Mouse (Mus musculus): ENCODE results near the gene Dpp4. TPM values are rescaled to one million over a fixed set of nuclear protein-coding genes. Genes with fewer than 3 reads are reported as not detected.
A peak's percentile ranks its signal among the peaks of the same experiment; 100 is the strongest.

The Dpp4 gene
- total RNA-seq, 2 experiments from 2014 or later, result 0.54 to 0.66 TPM

DNA sequence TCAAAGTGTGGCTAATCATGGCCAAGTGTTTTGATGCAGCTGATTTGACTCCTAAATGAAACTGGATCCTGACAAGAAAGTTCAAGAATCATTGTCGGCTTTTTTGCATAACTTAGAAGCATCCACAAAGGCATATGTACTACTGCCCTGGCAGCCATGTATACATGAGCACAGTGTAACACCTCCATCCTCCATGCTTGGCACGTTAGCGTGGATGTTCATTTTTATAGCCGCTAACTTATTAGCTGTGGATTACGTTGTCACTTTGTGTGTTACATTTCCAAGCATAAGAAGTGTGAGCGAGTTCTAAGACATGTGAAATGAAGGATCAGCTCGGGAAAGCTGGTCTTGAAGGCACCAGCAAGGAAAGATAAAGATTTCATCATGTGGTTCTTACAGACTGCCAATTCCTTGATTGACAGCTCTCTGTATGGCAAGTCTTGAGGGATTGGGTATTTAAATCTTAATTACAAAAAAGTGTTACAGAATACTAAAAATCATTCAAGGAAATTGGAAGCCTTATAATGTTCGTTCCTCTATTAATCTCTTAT, 19.3 kb upstream of the Dpp4 start:
- Histone ChIP-seq H3K4me3 (no peak overlapping the region), H3K27ac (no peak overlapping the region)
- DNase-seq (ENCODE audit: low spot score in 2 of 2), result no peak
- no peak for TF ChIP-seq CTCF (conservative IDR thresholded peaks at IDR 0.05)

DNA sequence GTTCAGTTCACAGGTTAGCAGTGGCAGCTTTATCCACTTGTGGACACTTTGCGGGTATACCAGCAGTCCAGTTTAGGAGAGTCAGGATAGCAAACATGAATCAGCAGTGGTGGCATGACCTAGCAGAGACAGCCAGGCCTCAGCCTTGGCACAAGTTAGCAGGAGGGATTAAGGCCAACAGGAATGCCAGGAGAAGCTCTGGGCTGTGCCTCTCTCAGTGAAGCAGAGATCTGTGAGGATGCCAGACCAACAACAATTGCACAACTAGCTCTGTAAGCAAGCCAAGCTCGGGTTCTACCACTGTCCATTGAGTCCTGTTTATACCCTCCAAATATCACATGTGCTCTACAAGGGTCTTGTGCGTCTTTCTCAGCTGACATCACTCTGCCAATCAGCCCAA, 13.9 kb upstream of the Dpp4 start:
- TF ChIP-seq CTCF (conservative IDR thresholded peaks at IDR 0.05), result no peak
- Histone ChIP-seq H3K27ac (no peak overlapping the region), H3K4me3 (no peak overlapping the region)
- DNase-seq (ENCODE audit: low spot score in 2 of 2), result no peak

DNA sequence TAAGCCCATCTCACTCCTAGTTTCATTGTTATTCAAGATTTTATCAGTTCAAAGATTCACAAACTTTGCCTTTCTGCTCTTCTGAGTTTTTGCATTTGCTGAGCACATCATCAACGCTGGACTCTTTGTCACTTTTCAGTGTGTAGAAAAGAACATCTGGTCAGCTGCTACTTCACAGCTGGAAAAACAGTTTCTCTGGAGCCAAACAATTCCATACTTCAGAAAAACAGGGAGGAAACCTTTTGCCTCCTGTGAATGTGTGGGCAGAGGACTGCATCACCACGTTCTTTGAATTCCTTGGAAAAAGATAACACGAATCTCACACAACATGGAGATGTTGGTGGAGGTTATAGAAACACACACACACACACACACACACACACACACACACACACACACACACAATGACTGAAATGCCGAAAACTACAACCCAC, 11.3 kb upstream of the Dpp4 start:
- Histone ChIP-seq H3K4me3 (no peak overlapping the region), H3K27ac (no peak overlapping the region)
- DNase-seq (ENCODE audit: low spot score in 2 of 2), result no peak
- TF ChIP-seq CTCF (conservative IDR thresholded peaks at IDR 0.05), result no peak

DNA sequence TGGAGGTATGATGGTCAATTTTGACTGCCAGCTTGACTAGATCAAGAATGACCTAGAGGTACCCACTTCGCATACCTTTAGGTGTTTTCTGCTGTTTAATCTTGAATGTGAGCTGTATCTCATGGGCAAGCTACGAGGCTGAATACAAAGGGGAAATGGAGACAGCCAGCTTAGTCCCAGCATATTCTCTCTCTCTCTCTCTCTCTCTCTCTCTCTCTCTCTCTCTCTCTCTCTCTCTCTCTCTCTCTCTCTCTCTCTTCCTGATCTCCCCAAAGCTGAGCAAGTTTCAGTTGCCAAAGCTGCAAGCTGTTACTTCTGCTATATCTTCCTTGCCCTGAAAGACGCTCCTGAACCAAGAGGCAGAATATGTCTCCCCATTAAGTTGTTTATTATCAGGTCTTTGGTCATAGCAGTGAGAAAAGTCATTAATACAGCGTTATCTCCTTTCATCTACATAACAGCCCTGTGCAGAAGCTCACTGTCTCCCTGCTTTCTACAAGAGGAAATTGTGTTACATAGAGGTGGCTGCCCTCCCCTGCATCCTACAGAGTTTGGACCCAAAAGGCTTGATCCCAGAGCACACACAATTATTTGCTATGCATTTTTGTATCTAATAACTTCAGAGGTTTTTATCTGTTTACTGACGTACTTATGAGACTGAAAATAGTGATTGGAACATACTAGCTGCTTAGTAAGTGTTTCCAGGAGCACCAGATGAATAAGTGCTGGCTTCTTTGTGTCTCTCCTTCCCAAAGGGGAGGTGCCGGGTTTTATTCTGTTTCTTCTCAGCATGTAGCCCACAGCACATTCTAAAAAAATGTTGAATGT, 10.7 kb upstream of the Dpp4 start:
- no peak overlapping the region for H3K4me3 ChIP-seq
- no peak for DNase-seq (ENCODE audit: low spot score in 2 of 2)
- H3K27ac ChIP-seq, result no peak overlapping the region
- no peak for TF ChIP-seq CTCF (conservative IDR thresholded peaks at IDR 0.05)

DNA sequence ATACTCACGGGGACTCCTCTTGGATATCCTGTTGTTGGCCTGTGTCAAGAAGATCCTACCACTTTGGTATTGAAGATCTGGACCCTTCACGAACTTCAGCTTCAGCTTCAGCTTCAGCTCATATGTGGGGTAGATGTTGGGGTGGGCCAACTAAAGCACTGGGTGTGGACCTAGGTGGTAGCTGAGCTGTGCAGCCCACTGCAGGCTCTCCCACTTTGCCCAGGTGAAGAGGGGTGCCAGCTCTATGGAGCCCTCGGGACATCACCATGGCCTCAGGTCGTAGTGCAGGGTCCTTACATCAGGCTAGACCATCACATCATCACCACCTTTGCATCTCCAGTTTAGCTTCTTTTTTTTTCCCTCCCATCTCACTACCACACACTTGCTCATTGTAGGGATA, 9.2 kb upstream of the Dpp4 start:
- no peak overlapping the region for H3K27ac ChIP-seq
- no peak for DNase-seq (ENCODE audit: low spot score in 2 of 2)
- TF ChIP-seq CTCF (conservative IDR thresholded peaks at IDR 0.05), result no peak
- H3K4me3 ChIP-seq, result no peak overlapping the region

DNA sequence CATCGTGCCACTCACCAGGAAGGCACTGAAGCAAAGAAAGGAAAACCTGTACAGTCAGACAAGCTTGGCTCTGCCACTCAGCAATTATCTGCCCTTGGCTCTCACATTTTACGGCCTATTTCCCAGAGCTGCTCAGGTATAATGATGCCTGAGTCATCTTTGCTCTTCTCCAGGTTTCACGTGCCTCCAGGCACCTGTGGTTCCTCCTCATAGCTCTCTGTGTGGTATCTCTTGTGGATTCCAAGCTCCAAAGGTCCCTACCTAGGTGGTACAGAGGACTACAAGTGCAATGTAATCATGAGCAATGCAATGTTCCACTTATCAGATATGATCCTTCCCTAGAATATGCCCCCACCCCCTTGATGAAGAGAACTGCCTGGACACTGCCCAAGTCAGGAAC, 8.0 kb upstream of the Dpp4 start:
- no peak for DNase-seq (ENCODE audit: low spot score in 2 of 2)
- TF ChIP-seq CTCF (conservative IDR thresholded peaks at IDR 0.05), result no peak
- H3K4me3 ChIP-seq, result no peak overlapping the region
- no peak overlapping the region for H3K27ac ChIP-seq

DNA sequence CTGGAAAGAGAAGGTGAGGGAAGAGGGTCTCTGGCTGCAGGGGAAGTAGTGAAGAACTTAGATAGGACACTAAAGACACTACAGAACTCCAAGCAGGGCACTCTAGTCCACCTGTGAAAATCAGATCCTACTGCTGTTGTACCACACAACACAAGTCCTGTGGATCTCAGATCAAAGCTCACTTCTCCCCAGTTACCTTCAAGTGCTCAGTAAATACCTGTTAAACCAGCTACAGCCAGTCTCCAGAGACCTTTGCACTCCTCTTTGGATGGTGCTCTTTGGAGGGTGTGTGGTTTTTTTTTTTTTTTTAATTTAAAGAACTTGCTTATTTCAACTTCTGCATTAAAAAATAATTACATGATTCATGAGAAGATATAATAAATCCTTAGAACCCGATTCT, 5.2 kb upstream of the Dpp4 start:
- no peak for TF ChIP-seq CTCF (conservative IDR thresholded peaks at IDR 0.05)
- no peak for DNase-seq (ENCODE audit: low spot score in 2 of 2)
- no peak overlapping the region for H3K4me3 ChIP-seq
- no peak overlapping the region for H3K27ac ChIP-seq

DNA sequence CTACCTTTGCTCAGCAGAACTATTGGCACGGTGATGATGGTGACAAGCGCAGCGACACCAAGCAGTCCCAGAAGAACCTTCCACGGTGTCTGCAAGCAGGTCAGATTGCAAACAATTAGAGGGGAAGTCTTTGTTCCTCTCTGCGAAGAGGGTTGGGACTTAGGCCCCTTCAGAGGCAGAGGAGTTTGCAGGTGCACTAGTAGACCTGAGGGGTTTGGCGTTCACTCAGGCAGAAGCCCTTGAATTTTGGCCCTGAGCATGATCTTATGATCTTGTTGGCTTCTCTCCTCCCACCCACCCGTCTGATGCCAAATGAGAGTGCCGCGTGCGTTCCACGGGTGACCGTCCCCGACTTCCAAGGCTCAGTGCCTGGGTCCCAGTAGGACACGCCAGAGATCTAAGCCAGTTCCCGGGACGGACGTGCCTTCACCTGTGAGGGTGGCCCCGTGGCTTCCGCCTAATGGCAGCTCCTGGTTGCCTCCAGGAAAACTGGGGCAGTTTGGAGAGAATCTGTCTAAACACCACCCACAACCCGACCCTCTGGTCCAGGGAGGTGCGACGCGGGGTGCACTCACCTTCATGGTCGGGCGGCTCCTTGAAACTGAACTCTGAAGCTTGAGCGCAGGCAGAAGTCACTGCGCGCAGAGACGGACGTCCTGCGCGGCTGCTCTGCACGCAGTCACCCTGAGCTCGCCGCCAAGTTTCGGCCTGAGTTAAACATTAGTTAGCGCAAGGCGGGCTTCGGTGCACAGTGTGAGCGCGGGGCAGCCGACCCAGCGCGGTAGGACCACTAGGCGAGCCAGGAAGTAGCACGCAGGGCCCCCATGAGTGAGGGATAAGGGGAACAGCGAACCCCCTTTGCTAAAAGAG, 585 bp downstream of the Dpp4 start:
- Histone ChIP-seq H3K27ac (no peak overlapping the region), H3K4me3 (peak overlapping the region; percentile 43)
- DNase-seq (ENCODE audit: low spot score in 2 of 2), result no peak
- TF ChIP-seq CTCF (conservative IDR thresholded peaks at IDR 0.05), result no peak

DNA sequence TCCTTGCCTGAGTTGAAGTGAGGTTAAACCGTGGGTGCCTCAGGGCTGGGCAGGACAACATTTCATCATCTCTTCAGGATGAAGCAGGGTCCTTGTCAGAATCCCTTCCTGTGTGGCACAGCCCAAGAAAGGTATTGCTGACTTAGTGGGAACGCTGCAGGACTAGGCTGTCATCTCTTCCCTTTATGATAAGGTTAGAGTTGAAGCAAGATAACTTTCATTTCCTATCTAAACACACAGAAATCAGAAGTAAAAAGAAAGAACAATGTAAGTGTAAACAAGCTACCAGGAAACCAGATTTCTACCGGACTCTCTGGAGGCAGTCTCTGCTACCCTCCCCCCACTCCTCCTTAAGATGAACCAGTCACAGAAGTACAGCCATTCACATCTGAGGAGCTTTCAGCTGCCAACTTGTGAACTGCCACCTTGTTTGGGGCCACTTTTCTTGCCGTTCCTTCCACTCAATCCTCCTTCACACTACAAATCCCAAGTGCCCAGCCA, 3.3 kb downstream of the Dpp4 start:
- no peak for DNase-seq (ENCODE audit: low spot score in 2 of 2)
- no peak overlapping the region for H3K27ac ChIP-seq
- no peak overlapping the region for H3K4me3 ChIP-seq
- TF ChIP-seq CTCF (conservative IDR thresholded peaks at IDR 0.05), result no peak

DNA sequence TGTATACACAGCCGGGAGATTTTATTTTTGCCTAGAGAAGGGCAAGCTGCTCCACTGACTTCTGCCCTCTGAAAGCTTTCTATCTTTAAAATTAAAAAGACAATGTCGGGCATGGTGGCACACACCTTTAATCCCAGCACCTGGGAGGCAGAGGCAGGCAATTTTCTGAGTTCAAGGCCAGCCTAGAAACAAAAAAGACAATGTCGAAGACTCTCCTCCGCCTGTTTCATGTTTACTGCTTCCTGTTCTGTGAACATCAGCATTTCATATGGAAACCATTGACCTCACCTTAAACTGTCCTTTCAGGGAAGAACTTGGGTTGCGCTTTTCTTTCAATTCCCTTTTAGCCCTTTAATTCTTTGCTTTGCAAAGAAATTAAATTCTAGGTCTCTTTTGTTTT, 3.8 kb downstream of the Dpp4 start:
- no peak for DNase-seq (ENCODE audit: low spot score in 2 of 2)
- Histone ChIP-seq H3K27ac (no peak overlapping the region), H3K4me3 (no peak overlapping the region)
- no peak for TF ChIP-seq CTCF (conservative IDR thresholded peaks at IDR 0.05)

DNA sequence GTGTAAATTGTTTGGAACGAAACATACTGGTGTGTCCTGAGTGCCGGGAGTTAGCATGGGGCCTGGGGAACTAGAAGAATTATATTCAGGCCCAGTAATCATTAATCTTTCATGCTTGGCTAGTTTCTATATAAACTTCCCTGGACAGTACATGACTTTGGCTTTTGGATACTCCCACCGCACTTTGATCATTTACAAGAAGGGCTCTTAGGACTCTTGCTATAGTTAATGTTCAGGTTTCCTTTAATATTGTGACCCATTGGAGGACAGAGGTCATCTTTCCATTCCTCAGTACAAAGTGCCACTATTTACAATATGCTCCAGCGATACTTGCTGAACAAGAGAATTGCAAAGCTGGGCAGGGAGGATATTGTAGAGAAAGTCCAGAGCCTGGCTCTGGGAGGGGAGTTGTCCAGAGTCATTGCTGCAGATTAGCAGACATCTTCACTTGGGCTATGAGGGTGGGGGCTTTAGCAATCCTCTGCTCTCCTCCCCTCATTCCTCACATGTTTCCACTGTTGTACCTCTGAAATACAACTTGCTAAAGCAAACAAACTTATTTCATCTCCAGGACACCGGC, 8.4 kb downstream of the Dpp4 start:
- no peak for TF ChIP-seq CTCF (conservative IDR thresholded peaks at IDR 0.05)
- no peak overlapping the region for H3K27ac ChIP-seq
- DNase-seq (ENCODE audit: low spot score in 2 of 2), result no peak
- H3K4me3 ChIP-seq, result no peak overlapping the region

DNA sequence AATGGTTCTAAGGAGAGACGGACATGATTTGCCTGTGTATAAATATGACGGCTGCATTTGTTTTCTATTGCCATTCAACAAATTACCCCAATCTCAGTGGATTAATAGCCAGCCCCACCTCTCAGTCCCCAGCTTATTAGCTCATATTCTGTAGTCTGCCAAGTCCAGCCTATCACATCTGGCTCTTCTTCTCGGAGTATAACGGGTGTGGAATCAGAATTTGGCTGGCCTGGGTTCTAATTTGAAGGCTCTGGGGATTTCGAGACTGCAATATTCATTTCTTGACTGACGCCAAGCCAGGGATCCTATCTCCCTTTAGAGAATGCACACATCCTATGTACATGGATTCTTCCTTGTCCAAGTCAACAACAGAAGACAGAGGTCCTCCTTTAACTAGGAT, 11.0 kb downstream of the Dpp4 start:
- no peak for TF ChIP-seq CTCF (conservative IDR thresholded peaks at IDR 0.05)
- DNase-seq (ENCODE audit: low spot score in 2 of 2), result no peak
- Histone ChIP-seq H3K4me3 (no peak overlapping the region), H3K27ac (no peak overlapping the region)

DNA sequence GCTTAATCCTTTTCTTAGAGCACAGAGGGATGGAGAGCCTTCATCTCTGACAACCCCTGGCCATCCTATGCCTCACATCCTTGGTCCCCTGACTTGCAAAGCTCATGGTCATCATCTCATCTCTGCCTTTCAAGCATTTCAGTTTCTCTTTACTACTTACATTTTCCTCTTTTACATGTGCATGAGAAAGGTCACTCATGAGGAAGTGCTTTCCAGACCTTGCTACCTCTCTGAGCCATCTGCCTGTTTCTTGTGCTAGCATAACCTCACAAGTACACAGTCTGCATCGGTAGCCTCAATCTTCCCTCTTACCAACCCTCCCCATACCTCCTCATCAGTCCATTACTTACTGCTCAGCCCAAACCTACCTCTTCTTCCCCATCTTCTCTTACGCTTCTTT, 12.2 kb downstream of the Dpp4 start:
- no peak for DNase-seq (ENCODE audit: low spot score in 2 of 2)
- Histone ChIP-seq H3K27ac (no peak overlapping the region), H3K4me3 (no peak overlapping the region)
- TF ChIP-seq CTCF (conservative IDR thresholded peaks at IDR 0.05), result no peak
